Mouse (Mus musculus): Measurements from ENCODE around the gene Fgfr2.

Fgfr2 gene

GRCm38 (mm10) chr7:131045258-131045835 is 2077.8 kb downstream of the Fgfr2 start:
- in situ Hi-C loops (cut with MboI, MseI), result loop anchor here (10.0 kb wide), 1 partner anchor 261 kb away; no protein-coding TSS in a partner anchor

- in situ Hi-C loops (cut with MboI, MseI), result loop anchor here (10.0 kb wide), 1 partner anchor 258 kb away; no protein-coding TSS in a partner anchor
Measured at GRCm38 (mm10) chr7:131042657-131043056, 2080.5 kb downstream of the Fgfr2 start.

- in situ Hi-C loops (cut with MboI, MseI), result loop anchor here (10.0 kb wide), 1 partner anchor 256 kb away; no protein-coding TSS in a partner anchor
Measured at GRCm38 (mm10) chr7:131040760-131041159, 2082.4 kb downstream of the Fgfr2 start.

GRCm38 (mm10) chr7:131037083-131037482 is 2086.1 kb downstream of the Fgfr2 start:
- in situ Hi-C loops (cut with MboI, MseI), result no loop called here

GRCm38 (mm10) chr7:131036396-131036795 is 2086.8 kb downstream of the Fgfr2 start:
- in situ Hi-C loops (cut with MboI, MseI), result no loop called here

- in situ Hi-C loops (cut with MboI, MseI), result no loop called here
Measured at GRCm38 (mm10) chr7:131031755-131032154, 2091.4 kb downstream of the Fgfr2 start, which contains the start of gene Dmbt1. Gene Dmbt1, plus strand, starts transcription at chr7:131032053.

GRCm38 (mm10) chr7:131027557-131027956 is 2095.6 kb downstream of the Fgfr2 start:
- in situ Hi-C loops (cut with MboI, MseI), result no loop called here

- in situ Hi-C loops (cut with MboI, MseI), result no loop called here
Measured at GRCm38 (mm10) chr7:131024807-131025206, 2098.3 kb downstream of the Fgfr2 start.

GRCm38 (mm10) chr7:131019181-131019580 is 2104.0 kb downstream of the Fgfr2 start:
- in situ Hi-C loops (cut with MboI, MseI), result no loop called here

- in situ Hi-C loops (cut with MboI, MseI), result no loop called here
Measured at GRCm38 (mm10) chr7:131011901-131012300, 2111.2 kb downstream of the Fgfr2 start.

GRCm38 (mm10) chr7:131009178-131009577 is 2114.0 kb downstream of the Fgfr2 start:
- in situ Hi-C loops (cut with MboI, MseI), result no loop called here

- in situ Hi-C loops (cut with MboI, MseI), result no loop called here
Measured at GRCm38 (mm10) chr7:131007221-131007620, 2115.9 kb downstream of the Fgfr2 start.

GRCm38 (mm10) chr7:131004071-131004470 is 2119.1 kb downstream of the Fgfr2 start:
- in situ Hi-C loops (cut with MboI, MseI), result no loop called here

GRCm38 (mm10) chr7:131001976-131002726 is 2121.0 kb downstream of the Fgfr2 start:
- in situ Hi-C loops (cut with MboI, MseI), result no loop called here

GRCm38 (mm10) chr7:130993907-130994306 is 2129.2 kb downstream of the Fgfr2 start:
- in situ Hi-C loops (cut with MboI, MseI), result no loop called here

- in situ Hi-C loops (cut with MboI, MseI), result no loop called here
Measured at GRCm38 (mm10) chr7:130991174-130991789, 2131.9 kb downstream of the Fgfr2 start.

- in situ Hi-C loops (cut with MboI, MseI), result no loop called here
Measured at GRCm38 (mm10) chr7:130989371-130989770, 2133.8 kb downstream of the Fgfr2 start.

- in situ Hi-C loops (cut with MboI, MseI), result no loop called here
Measured at GRCm38 (mm10) chr7:130988146-130988545, 2135.0 kb downstream of the Fgfr2 start.

GRCm38 (mm10) chr7:130985716-130986115 is 2137.4 kb downstream of the Fgfr2 start:
- in situ Hi-C loops (cut with MboI, MseI), result no loop called here

GRCm38 (mm10) chr7:130985193-130985592 is 2138.0 kb downstream of the Fgfr2 start:
- in situ Hi-C loops (cut with MboI, MseI), result no loop called here

GRCm38 (mm10) chr7:130984294-130984693 is 2138.9 kb downstream of the Fgfr2 start:
- in situ Hi-C loops (cut with MboI, MseI), result no loop called here

GRCm38 (mm10) chr7:130982881-130983280 is 2140.3 kb downstream of the Fgfr2 start:
- in situ Hi-C loops (cut with MboI, MseI), result no loop called here
